In the genomic region with DNA sequence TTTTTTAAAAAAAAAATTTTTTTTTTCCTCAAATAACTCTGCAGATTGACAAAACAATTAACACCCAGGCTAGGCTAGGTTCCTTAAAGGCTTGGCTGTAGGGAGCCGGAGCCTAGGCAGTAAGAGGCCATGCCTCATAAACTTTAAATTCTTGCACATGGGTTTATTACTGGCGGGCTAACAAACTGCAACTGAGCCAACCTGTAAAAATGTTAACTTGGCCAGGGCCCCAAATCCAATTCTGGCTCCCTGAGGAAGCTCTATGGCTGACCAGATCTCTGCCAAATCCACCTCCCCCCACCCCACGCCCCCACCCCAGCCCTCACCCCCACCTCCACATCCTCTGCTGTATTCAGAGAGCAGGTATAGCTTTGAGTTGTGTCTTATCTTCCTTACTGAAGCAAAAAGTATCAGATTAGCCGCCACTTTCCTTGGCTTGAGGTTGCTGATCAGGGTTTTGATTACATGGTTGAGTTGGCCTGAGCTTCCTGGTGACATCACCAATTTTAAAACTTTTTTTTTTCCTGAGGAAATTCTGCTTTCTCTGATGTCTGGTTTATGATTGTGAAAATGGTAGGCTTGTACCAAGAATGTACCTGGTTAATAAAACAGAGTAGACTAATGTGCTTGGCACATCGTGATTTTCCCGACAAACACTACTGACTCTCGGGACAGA, we compare ENCODE assay signal across 13 mouse cellular contexts. TPM values are rescaled to one million over a fixed set of nuclear protein-coding genes. Genes with fewer than 3 reads are reported as not detected.
A peak's percentile ranks its signal among the peaks of the same experiment; 100 is the strongest.
DNase-seq lines count a peak whose midpoint lies in the region; ATAC-seq and TF ChIP-seq lines count a peak whose summit lies in the region.
"Had no signal": no experiment of that assay in that cellular context is flagged by ENCODE, and none has a peak within 500 bp of the region (broad histone marks: within the 10 kb centered on the region; RNA-seq: fewer than 3 reads in every experiment).

No protein-coding gene starts in this region.

- ATAC-seq in hindbrain, embryonic 14.5 days (ENCODE audit: low FRiP score) = no peak
- no peak for ATAC-seq in hindbrain, postnatal 0 days
- ATAC-seq in embryonic facial prominence, embryonic 12.5 days (ENCODE audit: insufficient number of reproducible peaks, insufficient read depth, low FRiP score, low TSS enrichment) = no peak
- ATAC-seq in limb, embryonic 15.5 days (ENCODE audit: insufficient number of reproducible peaks, low FRiP score, low TSS enrichment, low read depth) = peak; percentile 77
- ATAC-seq: lung, postnatal 0 days had no signal

- no peaks in the 10 kb centered on the region for H3K9me3 ChIP-seq in hindbrain, embryonic 14.5 days (ENCODE audit: control insufficient read depth, low read length)
- no peaks in the 10 kb centered on the region for H3K9me3 ChIP-seq in hindbrain, postnatal 0 days (ENCODE audit: low read length)
- no peaks in the 10 kb centered on the region for H3K9me3 ChIP-seq in embryonic facial prominence, embryonic 12.5 days
- no peaks in the 10 kb centered on the region for H3K9me3 ChIP-seq in limb, embryonic 15.5 days
- H3K9me3 ChIP-seq: G1E had no signal

- DNase-seq in hindbrain, embryonic 14.5 days (ENCODE audit: low spot score) = no peak
- no peak for DNase-seq in hindbrain, postnatal 0 days (ENCODE audit: low spot score)
- DNase-seq in kidney, adult 18-20 months = peak; percentile 37
- no peak for DNase-seq in Muller cell, postnatal 12 days (ENCODE audit: inconsistent ontology term)
- no peak for DNase-seq in layer of hippocampus, postnatal 25 days (ENCODE audit: extremely low spot score in 1 of 2, low spot score in 1 of 2)
- no peak for DNase-seq in cerebellum, adult 11-12 months
- DNase-seq: layer of hippocampus, adult 9-11 months had no signal

- no peaks in the 10 kb centered on the region for H3K36me3 ChIP-seq in hindbrain, embryonic 14.5 days (replicated peaks; ENCODE audit: control insufficient read depth, insufficient read depth)
- H3K36me3 ChIP-seq in hindbrain, postnatal 0 days (ENCODE audit: insufficient read depth, low read length) = no peaks in the 10 kb centered on the region
- H3K36me3 ChIP-seq in embryonic facial prominence, embryonic 12.5 days = no peaks in the 10 kb centered on the region
- H3K36me3 ChIP-seq in limb, embryonic 15.5 days = 0 out of 2 replicates have a peak, but pooled peaks cover 4% of the 10 kb centered on the region
- H3K36me3 ChIP-seq: G1E had no signal

- no peak overlapping the region for H3K27ac ChIP-seq in hindbrain, embryonic 14.5 days
- H3K27ac ChIP-seq in hindbrain, postnatal 0 days = no peak overlapping the region
- 0 out of 2 replicates have a peak overlapping the region, but pooled peaks have one; percentile 17 for H3K27ac ChIP-seq in embryonic facial prominence, embryonic 12.5 days
- peak overlapping the region; percentile 87 for H3K27ac ChIP-seq in limb, embryonic 15.5 days

- peak overlapping the region; percentile 59; the same call in 1 of the 2 replicates for H3K4me2 ChIP-seq in hindbrain, embryonic 14.5 days (replicated peaks)
- no peak overlapping the region for H3K4me2 ChIP-seq in hindbrain, postnatal 0 days (ENCODE audit: low read depth, low read length)
- peak overlapping the region; percentile 76 for H3K4me2 ChIP-seq in embryonic facial prominence, embryonic 12.5 days (replicated peaks)
- H3K4me2 ChIP-seq in limb, embryonic 15.5 days = peak overlapping the region; percentile 84

- H3K4me3 ChIP-seq in hindbrain, embryonic 14.5 days (replicated peaks; ENCODE audit: low read length) = no peak overlapping the region
- no peak overlapping the region for H3K4me3 ChIP-seq in hindbrain, postnatal 0 days (ENCODE audit: low read length)
- H3K4me3 ChIP-seq in embryonic facial prominence, embryonic 12.5 days = peak overlapping the region; percentile 41; the same call in 1 of the 2 replicates
- H3K4me3 ChIP-seq in limb, embryonic 15.5 days = peak overlapping the region; percentile 53
- H3K4me3 ChIP-seq: myocyte had no signal

- peaks cover 55% of the 10 kb centered on the region for H3K27me3 ChIP-seq in hindbrain, embryonic 14.5 days (ENCODE audit: control insufficient read depth, insufficient read depth, low read length)
- H3K27me3 ChIP-seq in hindbrain, postnatal 0 days (ENCODE audit: insufficient read depth, low read length) = peaks cover 11% of the 10 kb centered on the region
- peaks cover 17% of the 10 kb centered on the region for H3K27me3 ChIP-seq in embryonic facial prominence, embryonic 12.5 days
- H3K27me3 ChIP-seq in limb, embryonic 15.5 days = no peaks in the 10 kb centered on the region; the same call in 1 of the 2 replicates

- no peak overlapping the region for H3K9ac ChIP-seq in hindbrain, embryonic 14.5 days
- no peak overlapping the region for H3K9ac ChIP-seq in hindbrain, postnatal 0 days (replicated peaks; ENCODE audit: low read length)
- H3K9ac ChIP-seq in embryonic facial prominence, embryonic 12.5 days = no peak overlapping the region
- H3K9ac ChIP-seq in limb, embryonic 15.5 days = no peak overlapping the region

- H3K4me1 ChIP-seq in hindbrain, embryonic 14.5 days (replicated peaks; ENCODE audit: control insufficient read depth, insufficient read depth, low read length) = peaks cover 27% of the 10 kb centered on the region
- H3K4me1 ChIP-seq in hindbrain, postnatal 0 days (ENCODE audit: insufficient read depth, low read length) = peaks cover 17% of the 10 kb centered on the region
- peaks cover 42% of the 10 kb centered on the region for H3K4me1 ChIP-seq in embryonic facial prominence, embryonic 12.5 days
- H3K4me1 ChIP-seq in limb, embryonic 15.5 days = peaks cover 51% of the 10 kb centered on the region

- 69% methylated on average over 7 of the region's 7 CpGs for WGBS in hindbrain, embryonic 14.5 days
- 61% methylated on average over 7 of the region's 7 CpGs for WGBS in hindbrain, postnatal 0 days
- WGBS in embryonic facial prominence, embryonic 12.5 days = 34% methylated on average over 7 of the region's 7 CpGs
- 14% methylated on average over 7 of the region's 7 CpGs for WGBS in limb, embryonic 15.5 days

- TF ChIP-seq CTCF in hindbrain, postnatal 0 days (IDR thresholded peaks at IDR 0.05; ENCODE audit: low read depth) = no peak

RNA-seq across cellular contexts. Expression of gene Cdh3, which starts 1.9 kb away (rescaled TPM):
- 3.8 and 4.1 TPM in 2 replicates for polyA plus RNA-seq in hindbrain, embryonic 14.5 days (2014; fragmentation: Nextera tagmentation; extraction: Ambion mirVana)
- 6.7 and 7.0 TPM in 2 replicates for total RNA-seq in hindbrain, postnatal 0 days (2014; rRNA removed)
- 3.6 and 4.9 TPM in 2 replicates for polyA plus RNA-seq in hindbrain, postnatal 0 days (2015; fragmentation: Nextera tagmentation; extraction: Ambion mirVana)
- 17.6 and 19.1 TPM in 2 replicates for polyA plus RNA-seq in embryonic facial prominence, embryonic 12.5 days (2016; fragmentation: Nextera tagmentation; extraction: Ambion mirVana)
- polyA plus RNA-seq in limb, embryonic 15.5 days (2015; fragmentation: Nextera tagmentation; extraction: Ambion mirVana) = 29.3 and 33.3 TPM in 2 replicates
- total RNA-seq in layer of hippocampus, postnatal 25 days (2021) = under 1 TPM in 1 of 2 experiments, not detected in 1; 0.05 TPM
- polyA plus RNA-seq: G1E had no signal

RNA-seq across cellular contexts. Expression of gene 6030452D12Rik, which starts 12.3 kb away (rescaled TPM):
- not detected in 2 replicates for polyA plus RNA-seq in hindbrain, embryonic 14.5 days (2014; fragmentation: Nextera tagmentation; extraction: Ambion mirVana)
- not detected in 2 replicates for total RNA-seq in hindbrain, postnatal 0 days (2014; rRNA removed)
- polyA plus RNA-seq in hindbrain, postnatal 0 days (2015; fragmentation: Nextera tagmentation; extraction: Ambion mirVana) = not detected in 2 replicates
- not detected in 2 replicates for polyA plus RNA-seq in embryonic facial prominence, embryonic 12.5 days (2016; fragmentation: Nextera tagmentation; extraction: Ambion mirVana)
- polyA plus RNA-seq in limb, embryonic 15.5 days (2015; fragmentation: Nextera tagmentation; extraction: Ambion mirVana) = not detected in 2 replicates
- total RNA-seq in layer of hippocampus, postnatal 25 days (2021) = not detected
- total RNA-seq: G1E had no signal
- polyA plus RNA-seq: cortical plate, adult 2 months; G1E; lung, postnatal 0 days; myocyte had no signal

Comparison
In these comparisons a context has a peak if more than half of its experiments do, and no peak if none do; other contexts are left out.
1. H3K27ac ChIP-seq: peak in embryonic facial prominence, embryonic 12.5 days (single experiment) and limb, embryonic 15.5 days (single experiment); none in hindbrain, embryonic 14.5 days (single experiment) and hindbrain, postnatal 0 days (single experiment).
2. H3K4me3 ChIP-seq: peak in embryonic facial prominence, embryonic 12.5 days (single experiment) and limb, embryonic 15.5 days (single experiment); none in hindbrain, embryonic 14.5 days (single experiment) and hindbrain, postnatal 0 days (single experiment).